Mouse (Mus musculus) limb, embryonic 14.5 days (tissue): Measurements from ENCODE around the gene Nceh1. TPM values are rescaled to one million over a fixed set of nuclear protein-coding genes. Genes with fewer than 3 reads are reported as not detected.

ENCODE experiments used
- ATAC-seq: fragments of 200-750 bp; cut with Nextera tagmentation; 2 replicates; pipeline ENCODE4 v1.8.0; 2017; ENCODE audit warnings: low read depth, moderate number of reproducible peaks, moderate TSS enrichment; ENCODE audit not compliant: low FRiP score
- DNase-seq: peaks from one replicate; pipeline ENCODE4 v3.0.0-alpha.2; 2015; ENCODE audit warnings: low spot score
- H3K27ac ChIP-seq: fragments of 300-500 bp; sonication (generic); replicated peaks from 2 replicates; pipeline ENCODE4 v1.5.1; 2014; ENCODE audit warnings: low read depth, mild to moderate bottlenecking, low read length, moderate library complexity, mixed read lengths
- H3K27me3 ChIP-seq: fragments of 300-500 bp; sonication (generic); 2 replicates; pipeline ENCODE4 v1.6.1; 2014; ENCODE audit warnings: low read length, mixed read lengths; ENCODE audit not compliant: control insufficient read depth, insufficient read depth
- H3K36me3 ChIP-seq: fragments of 300-500 bp; sonication (generic); 2 replicates; pipeline ENCODE4 v1.6.1; 2014; ENCODE audit warnings: mild to moderate bottlenecking, low read length, moderate library complexity, mixed read lengths; ENCODE audit not compliant: control insufficient read depth, insufficient read depth
- H3K4me1 ChIP-seq: fragments of 300-500 bp; sonication (generic); 2 replicates; pipeline ENCODE4 v1.6.1; 2014; ENCODE audit warnings: antibody characterized with exemption, low read length, mixed read lengths; ENCODE audit not compliant: control insufficient read depth, insufficient read depth
- H3K4me2 ChIP-seq: fragments of 300-500 bp; sonication (generic); replicated peaks from 2 replicates; pipeline ENCODE4 v1.6.1; 2014; ENCODE audit warnings: low read depth, mild to moderate bottlenecking, low read length, moderate library complexity; ENCODE audit not compliant: severe bottlenecking
- H3K4me3 ChIP-seq: fragments of 300-500 bp; sonication (generic); replicated peaks from 2 replicates; pipeline ENCODE4 v1.5.1; 2014; ENCODE audit warnings: low read length
- H3K9ac ChIP-seq: fragments of 300-500 bp; sonication (generic); 2 replicates; pipeline ENCODE4 v1.6.1; 2014; ENCODE audit warnings: mild to moderate bottlenecking, low read depth, low read length, moderate library complexity; ENCODE audit not compliant: severe bottlenecking
- H3K9me3 ChIP-seq: fragments of 300-500 bp; sonication (generic); 2 replicates; pipeline ENCODE4 v1.6.1; 2016; ENCODE audit warnings: low read length; ENCODE audit not compliant: control insufficient read depth
- POLR2A ChIP-seq: fragments of 200-500 bp; IDR thresholded peaks from 2 replicates; pipeline ENCODE4 v1.8.0; 2012; ENCODE audit warnings: inconsistent platforms, mild to moderate bottlenecking, moderate library complexity, borderline replicate concordance; ENCODE audit not compliant: insufficient read depth, insufficient read length; ENCODE audit errors: extremely low read depth
- WGBS: fragments of 180-500 bp; shearing (Covaris S2); extraction: QIAGEN DNeasy Blood & Tissue Kit; methylation state at CpG from one replicate; pipeline ENCODE4 v1.1.7; 2014; 5-methylcytosine and 5-hydroxymethylcytosine counted together
- polyA plus RNA-seq, 2 experiments: library from polyadenylated mRNA; depleted of rRNA in 1 of 2; stranded (reverse) in 1 of 2; unstranded in 1 of 2; fragments of >200 nt; fragmentation: Nextera tagmentation in 1 of 2; extraction: Ambion mirVana in 1 of 2; gene quantifications; 2 replicates each; pipeline versions ENCODE4 v1.2.1 to v1.2.3; 2012 to 2014

Nceh1 gene
- polyA plus RNA-seq, 2 experiments: 1.4 to 2.8 TPM

DNA sequence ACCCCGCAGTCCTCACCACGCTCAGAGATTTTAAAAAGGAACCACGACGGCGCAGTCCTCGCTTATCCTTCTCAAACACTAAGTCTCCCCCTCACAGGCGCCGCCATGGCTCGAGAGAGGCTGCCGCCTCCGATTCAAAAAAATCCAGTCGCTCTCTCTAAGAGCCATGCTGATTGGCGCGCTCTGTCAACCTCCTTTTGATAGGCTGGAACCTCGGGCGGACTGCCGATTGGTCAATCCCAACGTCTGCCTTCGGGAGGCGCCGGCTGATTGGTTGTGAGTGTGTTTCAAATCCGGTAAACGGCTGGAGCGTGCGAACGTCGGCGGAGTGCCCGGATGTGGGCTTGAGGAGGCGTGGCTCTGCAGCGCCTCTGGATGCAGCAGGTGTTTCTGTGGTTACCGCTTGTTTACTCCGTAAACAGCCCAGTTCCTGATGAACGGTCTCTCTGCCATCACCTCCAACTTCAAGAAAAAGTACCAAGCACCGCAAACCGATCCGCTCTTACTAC is 29.0 kb upstream of the Nceh1 start, which contains the start of gene Ect2:
Gene Ect2, minus strand, starts transcription at position 178 of the 509 bp plus-strand sequence.
- H3K9me3 ChIP-seq: no peaks in the 10 kb centered on the region
- under 1% methylated on average over 37 of the region's 37 CpGs for WGBS

DNA sequence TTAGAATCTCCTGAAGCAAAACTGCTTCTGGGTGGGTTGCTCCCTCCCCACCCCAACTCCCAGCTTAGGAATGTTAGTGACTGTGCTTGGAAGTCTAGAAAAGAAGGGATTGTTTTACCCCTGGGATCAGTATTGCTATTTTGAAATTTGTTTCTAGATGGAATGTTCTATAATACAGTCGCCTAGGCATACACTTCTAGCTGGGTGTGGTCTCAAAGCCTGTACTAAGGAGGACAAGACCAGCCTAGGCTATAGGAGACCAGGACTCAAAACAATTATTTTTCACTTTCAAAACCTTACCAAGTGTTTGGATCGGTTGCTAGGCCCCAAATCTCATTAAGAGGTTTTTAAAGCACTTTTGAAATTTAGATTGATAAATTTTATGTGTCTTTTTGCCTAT is 28.5 kb upstream of the Nceh1 start:
- Histone ChIP-seq H3K4me2 (peak overlapping the region; percentile 44), H3K27ac (peak overlapping the region; percentile 77), H3K27me3 (no peaks in the 10 kb centered on the region), H3K4me3 (peak overlapping the region; percentile 60), H3K9me3 (no peaks in the 10 kb centered on the region), H3K36me3 (peaks cover 5% of the 10 kb centered on the region; the same call in 1 of the 2 replicates), H3K4me1 (peaks cover 16% of the 10 kb centered on the region), H3K9ac (peak overlapping the region; percentile 22; the same call in 1 of the 2 replicates)
- DNase-seq: peak; percentile 30
- TF ChIP-seq POLR2A: no peak
- 60% methylated on average over 2 of the region's 2 CpGs for WGBS
- 0 out of 2 replicates have a peak, but pooled peaks have one; percentile 5 for ATAC-seq

More for the DNA sequence above, 29.0 kb upstream of the Nceh1 start, which contains the start of gene Ect2:
- Histone ChIP-seq H3K27ac (peak within 1 kb of the TSS; percentile 77), H3K9ac (peak within 1 kb of the TSS; percentile 66), H3K36me3 (peaks cover 5% of the 10 kb centered on the region; the same call in 1 of the 2 replicates), H3K4me1 (peaks cover 16% of the 10 kb centered on the region), H3K4me3 (peak within 1 kb of the TSS; percentile 60), H3K4me2 (peak within 1 kb of the TSS; percentile 61), H3K27me3 (no peaks in the 10 kb centered on the region)
- peak; percentile 100 for DNase-seq
- peak; percentile 17; the same call in 1 of the 2 replicates for TF ChIP-seq POLR2A
- ATAC-seq: peak; percentile 99

DNA sequence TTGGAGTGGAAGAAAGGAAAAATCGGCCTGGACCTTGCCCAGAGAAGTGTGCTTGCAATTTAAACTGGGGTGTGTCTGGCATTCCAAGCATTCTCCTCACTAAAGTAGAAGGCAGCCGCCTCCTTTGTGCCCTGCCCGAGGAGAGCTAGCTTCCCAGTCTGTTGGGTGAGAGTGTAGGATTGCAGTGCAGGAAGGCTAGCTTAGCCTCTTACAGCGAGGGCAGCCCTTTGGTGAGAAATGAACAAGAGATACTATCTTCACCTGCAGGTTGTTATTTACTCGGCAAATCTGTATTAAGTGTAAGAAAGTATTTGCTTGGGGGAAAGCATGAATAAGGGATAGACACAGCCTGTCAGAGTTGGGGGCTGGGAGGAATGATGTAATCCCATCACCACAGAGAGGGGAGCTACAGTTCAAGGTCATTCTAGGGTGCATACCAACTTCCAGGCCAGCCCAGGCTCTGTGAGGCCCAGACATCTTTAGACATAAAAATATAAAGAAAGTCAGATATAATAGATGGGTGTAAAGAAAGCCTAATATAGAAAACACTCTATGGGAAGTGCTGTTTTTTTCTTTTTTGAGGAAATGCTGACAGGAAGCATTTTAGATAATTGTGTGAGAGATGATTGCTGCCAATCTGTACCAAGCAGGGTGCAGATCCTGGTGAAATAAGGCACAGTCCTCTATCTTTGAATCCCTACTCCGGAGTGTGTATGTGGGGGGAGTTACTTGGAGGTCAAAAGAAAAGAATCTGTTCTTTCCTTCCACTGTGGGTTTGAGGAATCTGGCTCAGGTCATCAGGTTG is 27.5 kb upstream of the Nceh1 start:
- no peak overlapping the region for H3K4me2 ChIP-seq
- H3K9me3 ChIP-seq: no peaks in the 10 kb centered on the region
- DNase-seq (peak; percentile 67), ATAC-seq (no peak; the same call in 1 of the 2 replicates)
- H3K36me3 ChIP-seq: no peaks in the 10 kb centered on the region
- peak overlapping the region; percentile 77 for H3K27ac ChIP-seq
- H3K4me1 ChIP-seq: peaks cover 16% of the 10 kb centered on the region
- H3K9ac ChIP-seq: no peak overlapping the region
- no peak overlapping the region for H3K4me3 ChIP-seq
- no peaks in the 10 kb centered on the region for H3K27me3 ChIP-seq
- WGBS: 17% methylated on average over 6 of the region's 6 CpGs
- no peak for TF ChIP-seq POLR2A

DNA sequence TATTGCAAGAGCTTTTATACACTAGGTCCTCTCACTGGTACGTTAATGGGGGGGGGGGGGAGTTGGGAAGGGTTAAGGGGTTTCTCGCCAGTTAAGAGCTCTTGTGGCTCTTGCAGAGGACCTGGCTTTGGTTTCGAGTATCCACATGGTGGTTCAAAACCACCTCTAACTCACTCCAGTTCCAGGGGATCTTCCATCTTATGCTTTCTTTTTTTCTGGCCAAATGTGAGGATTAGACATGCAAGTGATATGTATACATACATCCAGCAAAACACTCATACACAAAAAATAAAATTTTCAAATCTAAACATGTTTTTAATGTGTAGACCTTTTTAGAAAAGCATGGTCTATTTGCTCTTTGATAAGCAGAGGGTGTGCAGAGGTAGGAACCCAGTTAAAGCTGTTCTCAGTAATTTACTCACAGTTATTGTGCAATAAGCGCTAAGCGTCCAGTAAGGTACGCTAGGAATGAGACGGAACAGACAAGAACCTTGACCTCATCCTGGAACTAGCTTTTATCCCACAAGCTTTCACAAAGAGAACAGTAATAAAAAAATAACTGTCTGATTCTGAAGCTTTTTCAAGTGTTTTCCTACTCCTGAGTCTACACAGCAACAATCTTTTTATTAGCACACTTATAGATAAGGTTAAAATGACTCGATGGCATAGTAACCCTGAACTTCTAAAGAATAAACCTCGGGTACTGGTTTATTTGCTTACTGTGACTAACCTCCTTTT is 26.7 kb upstream of the Nceh1 start:
- H3K36me3 ChIP-seq: no peaks in the 10 kb centered on the region
- no peak for TF ChIP-seq POLR2A
- no peak overlapping the region for H3K27ac ChIP-seq
- peaks cover 16% of the 10 kb centered on the region for H3K4me1 ChIP-seq
- ATAC-seq (no peak), DNase-seq (no peak)
- no peaks in the 10 kb centered on the region for H3K27me3 ChIP-seq
- H3K9me3 ChIP-seq: no peaks in the 10 kb centered on the region
- no peak overlapping the region for H3K9ac ChIP-seq
- no peak overlapping the region for H3K4me2 ChIP-seq
- WGBS: 67% methylated on average over 9 of the region's 9 CpGs
- no peak overlapping the region for H3K4me3 ChIP-seq

DNA sequence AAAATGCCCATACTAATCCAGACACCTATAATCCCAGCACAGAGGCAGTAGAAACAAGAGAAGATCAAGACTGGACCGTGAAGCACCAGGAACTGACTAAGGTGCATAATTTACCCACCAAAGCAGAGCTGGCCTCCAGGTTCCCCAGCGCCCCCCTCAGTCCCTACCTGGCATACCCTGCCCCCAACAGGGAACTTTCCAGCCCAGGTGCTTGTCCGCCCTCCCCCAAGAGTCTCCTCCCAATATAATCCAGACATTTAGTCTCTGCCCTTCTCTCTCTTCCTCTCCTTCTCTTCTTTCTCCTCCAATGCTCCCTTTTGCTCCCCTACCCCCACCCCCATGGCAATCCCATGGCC is 26.2 kb upstream of the Nceh1 start:
- peaks cover 16% of the 10 kb centered on the region for H3K4me1 ChIP-seq
- H3K27ac ChIP-seq: no peak overlapping the region
- no peak for TF ChIP-seq POLR2A
- H3K9me3 ChIP-seq: no peaks in the 10 kb centered on the region
- H3K27me3 ChIP-seq: no peaks in the 10 kb centered on the region
- no peak overlapping the region for H3K4me2 ChIP-seq
- no peak overlapping the region for H3K9ac ChIP-seq
- no peak overlapping the region for H3K4me3 ChIP-seq
- ATAC-seq (no peak), DNase-seq (no peak)
- 67% methylated on average over 3 of the region's 3 CpGs for WGBS
- H3K36me3 ChIP-seq: no peaks in the 10 kb centered on the region
